Mouse (Mus musculus) common myeloid progenitor, adult 5-6 weeks (primary cell): ENCODE data around the gene Ccdc151. TPM values are rescaled to one million over a fixed set of nuclear protein-coding genes. Genes with fewer than 3 reads are reported as not detected.

Experiments used
- ATAC-seq: replicated peaks from 2 replicates; pipeline ENCODE4 v1.8.0; 2016; ENCODE audit warnings: low read depth, mild to moderate bottlenecking, moderate TSS enrichment, inconsistent platforms; ENCODE audit not compliant: poor library complexity, severe bottlenecking
- total RNA-seq: library from RNA; stranded (forward); fragments of 200-1000, 187-1606 nt; gene quantifications from 2 replicates; pipeline ENCODE4 v1.2.3, GENCODE M21; 2017

The Ccdc151 gene
- total RNA-seq: not detected in 2 replicates

DNA sequence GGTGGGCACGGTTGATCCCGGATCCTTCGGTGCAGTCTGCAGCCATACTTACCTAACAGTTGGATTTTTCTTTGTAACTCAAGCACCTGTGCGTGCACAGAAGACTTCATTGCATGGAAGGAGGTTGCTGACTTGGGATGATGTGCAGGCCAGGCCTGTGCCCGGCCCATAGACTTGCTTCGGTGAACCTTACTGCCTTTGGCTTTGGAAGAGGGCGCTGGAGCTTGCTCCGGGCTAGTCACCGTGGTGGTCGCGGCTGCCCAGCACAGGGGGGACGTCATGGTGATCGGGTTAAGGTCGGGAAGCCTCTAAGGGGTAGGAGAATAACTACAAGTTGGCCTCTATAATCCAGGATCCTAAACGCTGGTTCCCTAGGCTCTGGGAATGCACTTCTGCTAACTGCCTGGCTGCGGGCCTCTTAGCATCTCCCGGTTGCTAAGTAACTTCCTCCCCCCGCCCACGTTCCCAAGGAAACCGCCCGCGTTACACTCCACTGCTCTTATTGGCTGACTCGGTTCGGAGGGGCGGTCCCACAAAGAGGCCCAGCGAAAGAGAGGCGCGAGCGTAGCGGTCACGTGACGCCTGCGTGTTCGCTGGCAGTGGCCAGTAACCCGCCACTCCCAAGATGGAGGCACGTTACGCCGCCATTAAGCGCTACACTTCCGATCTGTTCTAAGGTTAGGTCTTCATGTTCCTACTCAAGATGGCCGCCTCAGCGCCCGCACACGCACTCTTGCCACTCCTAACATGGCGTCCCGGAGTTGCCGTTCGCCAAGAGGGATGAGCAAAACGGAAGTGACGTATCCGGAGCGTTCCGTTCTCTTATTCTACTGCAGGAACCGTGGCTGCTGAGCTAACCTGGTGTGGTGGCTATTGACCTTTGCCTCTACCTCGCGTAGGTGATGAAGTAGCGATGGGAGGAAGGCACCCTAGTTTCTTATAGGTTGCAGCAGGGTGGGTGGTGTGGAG lies at the start of gene Ccdc151, which contains the start of gene Prkcsh:
TSS of gene Ccdc151 (minus strand) at position 441 of the 969 bp plus-strand sequence.
TSS of gene Prkcsh (plus strand) at position 613 of the 969 bp plus-strand sequence.
- ATAC-seq: peak; percentile 95

DNA sequence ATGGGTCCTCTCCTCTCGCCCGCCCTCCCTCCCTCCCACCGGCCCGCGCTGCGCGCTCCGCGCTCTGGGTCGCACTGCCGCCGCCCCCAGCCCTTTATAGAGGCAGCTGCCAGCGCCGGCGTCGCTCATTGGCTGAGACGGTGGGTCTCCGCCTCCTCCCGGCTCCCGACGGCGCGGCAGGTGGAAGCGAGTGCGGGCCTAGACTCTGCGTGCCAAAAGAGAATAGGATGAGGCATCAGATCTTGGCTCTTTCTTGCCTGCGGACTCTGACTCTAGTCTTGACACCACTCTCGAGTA lies 49.5 kb upstream of the Ccdc151 start, which contains the start of gene Elavl3:
TSS of gene Elavl3 (minus strand) at position 66 of the 297 bp plus-strand sequence.
- ATAC-seq: no peak

DNA sequence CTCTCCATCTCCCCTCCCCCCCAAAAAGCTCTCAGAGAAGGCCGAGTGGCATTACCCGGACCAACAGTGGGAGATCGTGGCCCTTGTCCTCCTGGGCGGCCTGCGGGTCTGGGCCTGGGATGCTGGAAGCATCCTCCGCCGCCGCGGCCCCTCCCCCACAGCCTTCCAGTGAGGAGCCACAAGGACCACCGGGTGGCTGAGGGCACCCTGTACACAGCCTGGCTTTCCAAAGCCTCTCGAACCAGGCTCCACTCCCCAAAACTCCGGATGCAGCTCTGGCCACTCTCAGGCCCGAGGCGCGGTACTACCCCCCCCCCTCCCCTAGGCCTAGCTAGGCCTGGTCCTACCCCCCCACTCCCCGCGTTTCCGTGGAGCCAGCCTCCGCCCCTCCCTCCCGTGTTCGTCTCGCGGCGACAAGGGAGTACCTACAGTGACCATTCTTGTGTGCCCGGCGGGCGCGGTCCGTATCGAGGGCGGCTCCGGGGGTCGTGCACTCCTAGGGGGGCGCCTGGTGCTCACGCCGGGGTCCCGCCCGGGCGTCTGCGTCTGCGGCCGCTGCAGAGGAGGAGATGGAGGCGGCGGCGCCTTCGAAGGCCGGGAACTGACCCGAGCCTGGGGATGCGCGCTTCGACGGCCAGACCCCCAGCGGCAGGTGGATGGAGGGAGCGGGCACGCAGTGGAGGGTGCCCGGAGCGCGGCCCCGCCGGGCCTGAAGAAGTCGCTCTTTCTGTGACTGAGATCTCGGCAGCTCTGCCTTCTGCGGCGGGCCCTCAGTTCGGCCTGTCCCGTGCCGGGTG lies 48.9 kb upstream of the Ccdc151 start:
- ATAC-seq: no peak

DNA sequence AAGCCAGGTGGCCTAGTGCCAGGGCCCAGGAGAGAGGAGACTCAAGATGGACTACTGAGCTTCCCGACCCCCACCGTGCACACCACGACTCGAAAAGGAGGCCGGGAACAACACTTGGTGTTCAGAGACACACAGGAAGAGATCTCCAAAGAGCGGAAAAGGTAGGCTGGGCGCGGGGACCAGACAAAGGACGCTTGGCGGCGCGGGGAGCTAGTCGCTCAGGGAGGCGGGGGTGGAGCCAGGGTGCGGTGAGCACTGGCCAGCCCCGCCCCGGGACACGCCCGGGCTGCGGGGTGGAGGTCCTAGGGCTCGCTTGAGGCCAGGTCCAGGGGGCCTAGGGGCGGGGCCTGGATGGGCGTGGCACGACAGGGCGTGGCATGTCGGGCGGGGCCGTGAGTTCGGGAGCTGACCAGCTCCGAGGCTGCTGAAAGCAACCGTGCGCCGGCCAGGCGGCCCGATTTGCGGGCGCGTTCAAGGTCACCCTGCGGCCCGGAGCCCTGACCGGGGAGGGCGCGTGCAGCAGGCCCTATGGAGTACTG lies 48.0 kb upstream of the Ccdc151 start:
- peak; percentile 54 for ATAC-seq

DNA sequence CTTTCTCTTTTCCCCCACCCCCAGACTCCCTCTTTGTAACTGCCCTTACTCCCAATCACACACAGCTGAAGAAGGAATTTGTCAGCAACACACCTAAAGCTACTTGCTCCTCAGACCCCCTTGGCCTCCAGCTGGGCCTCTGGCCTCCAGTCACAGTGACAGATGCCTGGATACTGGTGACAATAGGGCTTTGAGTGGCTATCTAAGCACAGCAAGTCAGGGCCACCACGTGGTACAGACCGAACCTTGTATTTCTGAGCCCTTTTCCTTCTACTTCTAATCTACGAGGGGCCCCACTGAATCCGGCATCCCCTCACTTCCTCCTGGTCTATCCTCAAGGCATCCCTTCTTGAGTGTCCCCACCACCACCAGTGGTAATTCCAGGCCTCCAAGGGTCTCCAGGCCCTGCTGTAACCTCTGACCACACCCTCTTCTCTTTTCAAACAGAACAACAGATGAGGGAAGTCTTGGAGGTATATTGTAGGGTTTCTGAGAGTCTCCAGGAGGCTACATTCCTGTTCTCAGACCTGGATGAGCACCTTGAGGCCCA lies 47.4 kb upstream of the Ccdc151 start:
- ATAC-seq: no peak

DNA sequence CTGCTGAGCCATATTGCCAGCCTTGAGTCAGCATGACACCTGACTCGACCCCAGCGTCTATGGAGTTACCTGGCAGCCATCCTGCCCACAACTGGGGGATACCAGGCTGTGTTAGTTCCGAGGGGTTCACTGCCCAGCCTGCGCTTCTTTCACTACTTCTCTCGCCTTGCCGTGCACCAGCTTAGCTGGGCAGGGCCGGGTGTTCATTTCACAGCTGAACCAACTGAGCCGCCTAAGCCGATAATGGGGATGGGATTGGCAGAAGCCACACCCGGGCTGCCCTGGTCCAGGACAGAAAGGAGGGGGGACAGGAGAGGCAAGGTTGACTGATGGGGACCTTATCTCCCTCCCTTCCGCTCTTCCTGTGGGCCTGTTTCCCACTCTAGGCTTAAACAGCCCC lies 46.9 kb upstream of the Ccdc151 start:
- no peak for ATAC-seq

DNA sequence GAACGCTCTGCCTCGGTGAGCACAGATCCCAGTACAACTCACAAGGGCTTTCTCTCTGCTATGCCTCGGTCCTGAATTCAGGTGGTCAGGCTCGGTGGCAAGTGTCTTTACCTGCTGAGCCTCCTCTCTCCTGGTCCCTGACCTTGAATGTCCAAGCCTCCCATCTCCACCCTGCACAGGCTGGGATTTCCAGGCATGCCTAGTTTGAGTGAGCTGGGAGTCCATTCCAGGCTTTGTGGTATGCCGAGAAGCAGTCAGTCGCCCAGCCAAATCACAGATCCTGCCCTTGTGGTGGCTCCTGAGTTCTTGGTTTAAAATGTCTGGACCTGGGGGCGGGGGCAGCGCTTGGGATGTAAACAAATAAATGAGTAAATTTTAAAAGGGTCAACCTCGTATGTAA lies 44.9 kb upstream of the Ccdc151 start:
- no peak for ATAC-seq

DNA sequence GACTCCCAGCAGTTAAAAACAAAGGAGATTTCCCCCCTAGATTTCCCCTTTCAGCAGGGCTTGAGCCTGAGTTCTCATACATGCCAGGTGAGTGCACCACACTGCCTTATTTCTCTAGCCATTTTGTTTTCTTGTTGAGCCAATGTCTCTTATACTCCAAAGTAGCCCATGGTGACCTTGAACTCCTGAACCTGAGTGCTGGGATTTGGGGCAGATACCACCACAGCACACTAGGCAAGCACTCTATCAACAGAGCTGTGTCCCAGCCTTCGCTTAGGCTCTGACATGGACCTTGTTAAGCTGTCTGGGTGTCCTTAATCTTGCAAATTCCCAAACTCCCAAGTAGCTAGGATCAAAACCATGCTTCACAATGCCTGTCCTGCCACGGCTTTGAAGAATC lies 39.4 kb upstream of the Ccdc151 start:
- ATAC-seq: no peak

DNA sequence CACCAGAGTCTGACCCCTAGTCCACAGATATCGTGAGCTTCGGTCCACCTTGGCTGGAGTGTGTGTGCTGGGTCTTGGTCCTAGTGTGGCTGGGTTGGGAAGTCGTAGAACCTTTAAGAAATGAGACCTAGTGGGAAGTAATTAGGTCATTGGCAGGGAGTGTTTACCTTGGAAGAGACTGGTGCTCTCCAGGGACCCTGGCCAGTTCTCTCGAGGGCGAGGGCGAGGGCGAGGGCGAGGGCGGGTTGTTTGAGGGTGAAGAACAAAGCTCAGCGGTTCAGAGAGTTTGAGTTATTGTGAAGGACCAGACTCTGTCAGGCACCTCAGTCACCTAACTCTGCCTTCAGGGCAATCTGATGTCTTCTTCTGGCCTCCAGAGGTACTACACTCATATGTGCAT lies 35.4 kb upstream of the Ccdc151 start:
- ATAC-seq: no peak

DNA sequence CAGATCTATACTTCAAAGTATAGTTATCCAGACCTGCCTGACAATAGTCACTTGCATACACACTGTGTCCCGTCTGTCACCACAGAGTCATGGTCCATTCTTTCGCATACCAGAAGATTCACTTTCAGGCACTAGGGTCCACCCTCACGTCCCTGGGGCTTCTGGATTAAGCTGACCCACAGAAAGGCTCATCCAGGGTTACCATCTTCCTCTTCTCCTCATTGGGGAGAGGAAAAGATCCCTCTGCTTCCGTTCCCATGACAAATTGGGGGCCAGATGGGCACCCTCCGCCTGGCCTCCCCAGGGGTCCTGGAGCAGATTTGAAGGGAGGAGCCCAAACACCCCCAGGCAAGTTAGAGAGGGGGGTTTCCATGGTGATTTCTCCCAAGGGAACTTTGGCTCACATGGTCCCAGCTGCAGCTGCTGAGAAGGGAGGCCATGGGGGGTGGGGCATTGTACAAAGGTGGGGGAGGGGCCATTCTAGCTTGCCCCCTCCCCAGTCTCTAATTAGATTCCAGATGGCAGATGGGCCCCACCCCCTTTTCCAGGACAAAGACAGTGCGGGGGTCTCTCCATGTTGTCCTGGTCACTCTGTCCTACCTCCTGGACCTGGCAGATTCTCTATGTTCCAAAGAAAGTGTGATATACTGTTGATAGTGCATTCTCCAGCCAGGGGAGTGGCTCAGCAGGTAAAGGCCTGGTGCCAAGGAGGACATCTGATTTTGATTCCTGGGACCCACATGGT lies 33.0 kb upstream of the Ccdc151 start:
- no peak for ATAC-seq

DNA sequence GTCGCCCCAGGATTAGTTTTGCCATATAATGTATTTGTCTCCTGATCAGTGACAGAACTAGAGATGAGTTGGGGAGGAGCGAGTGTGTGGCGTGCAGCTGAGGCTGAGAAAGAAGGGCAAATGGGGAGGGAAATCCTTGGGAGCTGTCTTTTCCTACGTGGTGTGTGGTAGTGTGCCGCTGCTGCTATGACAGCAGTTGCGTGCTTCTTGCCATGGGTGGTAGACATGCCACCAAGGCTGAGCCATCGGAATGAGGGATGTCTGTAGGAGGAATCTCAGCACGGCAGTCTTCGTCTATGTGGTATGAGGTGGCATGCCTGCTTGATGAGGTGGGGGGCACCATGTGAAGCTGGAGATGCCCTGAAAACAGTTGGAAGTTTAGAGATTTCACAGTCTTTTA lies 28.0 kb upstream of the Ccdc151 start:
- no peak for ATAC-seq

DNA sequence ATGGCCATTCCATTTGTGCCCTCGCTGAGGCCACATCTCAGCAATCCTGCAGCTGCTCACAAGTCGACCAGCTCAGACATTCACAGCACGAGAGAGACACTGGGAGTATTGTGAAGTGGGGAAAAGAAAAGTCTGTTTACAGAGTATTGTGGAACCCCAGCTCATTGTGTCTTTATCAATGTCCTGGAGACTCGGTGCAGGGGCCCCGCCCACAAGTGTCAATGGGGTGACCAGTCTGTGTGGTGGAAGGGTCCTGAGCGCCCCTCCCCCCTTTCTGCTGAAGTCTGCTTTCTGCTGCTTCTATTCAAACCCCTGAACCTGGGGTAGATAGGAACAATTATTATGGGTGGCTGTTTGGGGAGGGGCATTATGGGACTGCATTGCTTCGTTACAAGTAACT lies 26.0 kb upstream of the Ccdc151 start:
- ATAC-seq: no peak

DNA sequence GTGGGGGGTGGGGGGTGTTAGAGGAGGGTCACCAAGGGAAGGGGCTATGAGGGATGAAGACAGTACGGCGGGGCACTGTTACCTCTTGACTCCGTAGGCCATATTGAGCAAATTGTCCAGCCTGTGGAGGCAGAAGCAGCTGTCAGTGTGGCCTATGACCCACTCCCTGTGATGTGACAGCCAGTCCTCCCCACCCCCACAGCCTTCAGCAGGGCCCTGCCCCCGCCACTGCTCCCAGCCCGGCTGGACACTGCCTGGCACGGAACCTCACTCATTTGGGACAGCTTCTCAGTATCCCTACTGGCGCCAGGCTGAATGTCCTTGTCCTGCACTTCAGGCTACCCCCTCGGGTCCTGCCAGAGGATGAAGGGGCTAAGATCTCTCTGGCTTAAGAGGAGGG lies 22.2 kb upstream of the Ccdc151 start:
- no peak for ATAC-seq

DNA sequence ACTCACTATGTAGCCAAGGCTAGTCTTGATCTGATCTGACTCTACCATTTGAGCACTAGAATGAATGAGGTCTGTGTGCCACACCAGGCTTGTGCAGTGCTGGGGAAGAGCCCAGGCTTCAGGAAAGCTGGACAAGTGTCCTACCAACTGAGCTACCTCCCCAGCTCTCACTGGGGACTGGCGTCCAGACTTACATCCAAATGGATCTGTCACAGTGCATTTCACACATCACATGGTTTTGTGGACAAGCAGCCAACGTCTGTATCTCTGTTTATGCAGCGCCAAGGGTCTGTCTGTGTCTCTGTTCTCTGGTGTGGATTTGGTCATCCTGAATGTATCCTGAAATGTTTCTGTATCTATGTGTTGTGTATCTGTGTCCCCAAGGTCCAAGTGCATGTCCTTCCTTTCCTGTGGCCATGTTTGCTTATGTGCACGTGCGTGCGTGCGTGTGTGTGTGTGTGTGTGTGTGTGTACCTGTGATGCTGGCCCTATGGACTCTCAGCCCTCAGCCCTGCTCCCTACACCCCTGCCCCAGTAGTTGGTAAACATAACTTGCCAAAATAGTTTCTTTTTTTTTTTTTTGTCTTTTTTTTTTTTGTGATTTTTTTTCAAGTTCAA lies 14.9 kb upstream of the Ccdc151 start:
- no peak for ATAC-seq

DNA sequence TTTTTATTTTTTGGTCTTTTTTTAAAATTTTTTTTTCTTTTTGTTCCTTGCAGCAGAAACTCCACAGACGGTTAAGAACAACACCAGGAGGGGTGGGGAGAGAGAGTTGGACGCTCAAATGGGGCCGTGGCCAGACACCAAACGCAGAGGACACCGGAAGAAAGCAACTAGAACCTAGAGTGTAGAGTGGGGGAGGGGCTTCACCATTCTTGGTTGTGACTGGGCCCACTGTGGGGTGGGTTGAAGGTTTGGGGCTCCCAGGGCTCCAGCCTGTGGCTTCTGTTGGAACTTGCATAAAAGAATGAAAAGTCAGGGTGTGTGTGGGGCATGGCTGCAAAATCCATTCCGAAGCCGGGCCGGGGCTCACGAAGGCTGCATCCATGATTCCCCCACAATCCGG lies 13.8 kb upstream of the Ccdc151 start:
- ATAC-seq: no peak

DNA sequence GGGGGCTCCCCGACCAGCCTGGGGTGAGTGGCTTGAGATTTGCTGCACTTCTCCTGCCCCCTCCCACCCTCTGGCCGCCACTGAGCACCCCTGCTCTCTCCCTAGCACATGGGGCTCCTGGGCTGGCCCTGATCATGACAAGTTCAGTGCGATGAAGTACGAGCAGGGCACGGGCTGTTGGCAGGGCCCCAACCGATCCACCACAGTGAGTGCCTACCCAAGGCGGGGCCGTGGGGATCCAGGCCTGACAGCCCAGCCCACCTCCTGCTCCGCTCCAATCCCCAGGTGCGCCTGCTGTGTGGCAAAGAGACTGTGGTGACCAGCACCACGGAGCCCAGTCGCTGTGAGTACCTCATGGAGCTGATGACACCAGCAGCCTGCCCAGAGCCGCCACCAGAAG lies 10.3 kb upstream of the Ccdc151 start:
- ATAC-seq: no peak

DNA sequence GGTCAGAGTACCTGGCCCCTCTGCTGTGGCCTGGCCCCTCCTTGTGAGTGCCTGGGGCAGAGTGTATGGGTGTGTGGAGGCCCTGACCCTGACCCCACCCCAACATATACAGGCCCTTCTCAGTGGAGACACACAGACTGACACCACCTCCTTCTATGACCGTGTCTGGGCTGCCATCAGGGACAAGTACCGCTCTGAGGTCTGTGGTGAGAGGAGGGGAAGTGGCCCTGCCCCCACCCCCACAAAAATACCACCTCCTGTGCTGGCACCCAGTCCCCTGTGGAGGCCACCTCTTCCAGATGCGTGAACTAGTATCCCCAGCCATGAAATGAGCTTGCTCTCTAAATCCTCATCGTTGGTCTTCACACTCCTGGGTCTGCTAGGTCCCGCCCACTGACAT lies 8.6 kb upstream of the Ccdc151 start:
- no peak for ATAC-seq

DNA sequence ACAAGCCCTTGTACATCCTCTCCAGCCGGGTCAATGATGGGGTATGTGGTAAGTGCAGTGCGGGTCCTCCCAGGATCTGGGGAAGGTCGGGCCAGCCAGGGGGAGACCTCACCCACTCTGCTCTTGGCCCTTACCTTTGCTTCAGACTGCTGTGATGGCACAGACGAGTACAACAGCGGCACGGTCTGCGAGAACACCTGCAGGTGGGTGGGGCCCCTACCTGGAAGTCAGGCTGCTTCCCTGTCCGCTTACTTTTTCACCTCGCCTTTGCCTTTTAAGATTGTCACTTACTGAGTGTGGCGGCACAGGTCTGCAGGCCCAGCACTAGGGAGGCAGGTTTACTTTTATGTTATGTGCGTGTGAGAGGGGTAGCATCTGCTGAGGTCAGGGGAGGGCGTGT lies 2.1 kb upstream of the Ccdc151 start:
- ATAC-seq: no peak

DNA sequence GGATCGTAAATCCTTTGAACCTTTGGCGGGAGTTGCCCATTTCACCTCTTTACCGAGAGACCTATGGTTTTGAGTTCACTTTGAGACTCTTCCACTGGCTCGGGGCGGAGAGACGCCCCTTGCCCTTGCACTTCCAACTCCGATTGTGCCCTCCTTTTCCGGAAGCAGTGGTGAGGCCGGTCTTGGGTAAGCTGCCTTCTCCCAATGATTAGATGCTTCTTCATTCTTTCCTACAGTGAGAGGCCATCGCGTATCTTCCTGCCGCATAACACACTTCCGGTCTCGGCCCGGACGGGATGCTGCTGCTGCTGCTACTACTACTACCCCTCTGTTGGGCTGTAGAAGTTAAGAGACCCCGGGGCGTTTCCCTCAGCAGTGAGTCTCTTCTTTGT lies 725 bp upstream of the Ccdc151 start:
- ATAC-seq: peak; percentile 46

DNA sequence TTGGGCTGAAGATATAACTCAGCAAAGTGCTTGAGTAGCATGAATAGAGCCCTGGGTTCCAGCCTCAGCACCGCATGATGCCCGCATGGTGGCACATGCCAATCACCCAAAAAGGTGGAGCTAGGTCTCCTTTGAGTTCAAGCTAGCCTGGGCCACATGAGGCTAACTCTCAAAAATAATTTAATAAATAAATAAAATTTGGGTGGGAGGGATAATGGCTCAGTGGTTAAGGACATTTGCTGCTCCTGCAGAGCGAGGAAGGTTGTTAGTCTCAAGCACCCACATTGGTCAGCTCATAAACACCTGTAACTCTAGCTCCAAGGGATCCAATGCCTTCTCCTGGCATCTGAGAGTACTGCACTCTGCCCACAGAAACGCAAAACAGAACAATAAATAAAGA lies 801 bp downstream of the Ccdc151 start:
- ATAC-seq: no peak
